Mouse (Mus musculus) kidney, adult 18-20 months (tissue): ENCODE measurements at regions not wholly inside any gene's neighbourhood (a gene's known extent, or its start where the extent isn't known, plus 50 kb on each side); places are given as distances from the start of the nearest gene placed in this dataset.
"Not testable (repeated sequence)": the region's sequence is repeated elsewhere in the genome, so short reads cannot be mapped to it uniquely, and the experiment has no call there.

Experiments
- DNase-seq: peaks from one replicate; pipeline ENCODE4 v3.0.0; 2021

- no peak for DNase-seq
Observed at GRCm38 (mm10) chr16:55514448-55515200, 216.8 kb upstream of the Zpld1 start.

GRCm38 (mm10) chr16:55504796-55505413, 207.1 kb upstream of the Zpld1 start:
- no peak for DNase-seq

GRCm38 (mm10) chr16:55504274-55504673, 206.5 kb upstream of the Zpld1 start:
- DNase-seq, result no peak

- no peak for DNase-seq
Observed at GRCm38 (mm10) chr16:55503273-55503672, 205.5 kb upstream of the Zpld1 start.

GRCm38 (mm10) chr16:55499831-55500230, 202.0 kb upstream of the Zpld1 start:
- DNase-seq, result not testable (repeated sequence)

GRCm38 (mm10) chr16:55495051-55495450, 197.3 kb upstream of the Zpld1 start:
- no peak for DNase-seq

GRCm38 (mm10) chr16:55494162-55494561, 196.4 kb upstream of the Zpld1 start:
- DNase-seq, result no peak

GRCm38 (mm10) chr16:55492111-55492510, 194.3 kb upstream of the Zpld1 start:
- peak; percentile 23 for DNase-seq

GRCm38 (mm10) chr16:55484391-55484790, 186.6 kb upstream of the Zpld1 start:
- no peak for DNase-seq

- no peak for DNase-seq
Observed at GRCm38 (mm10) chr16:55480745-55481144, 183.0 kb upstream of the Zpld1 start.

- no peak for DNase-seq
Observed at GRCm38 (mm10) chr16:55480304-55480703, 182.5 kb upstream of the Zpld1 start.

GRCm38 (mm10) chr16:55476544-55477208, 178.9 kb upstream of the Zpld1 start:
- DNase-seq, result no peak

- DNase-seq, result no peak
Observed at GRCm38 (mm10) chr16:55474950-55475525, 177.3 kb upstream of the Zpld1 start.

- no peak for DNase-seq
Observed at GRCm38 (mm10) chr16:55471396-55471795, 173.6 kb upstream of the Zpld1 start.

GRCm38 (mm10) chr16:55470721-55471120, 172.9 kb upstream of the Zpld1 start:
- DNase-seq, result no peak

GRCm38 (mm10) chr16:55469703-55470102, 171.9 kb upstream of the Zpld1 start:
- no peak for DNase-seq

GRCm38 (mm10) chr16:55468833-55469458, 171.2 kb upstream of the Zpld1 start:
- peak; percentile 76 for DNase-seq

GRCm38 (mm10) chr16:55460519-55460918, 162.7 kb upstream of the Zpld1 start:
- peak; percentile 19 for DNase-seq

- no peak for DNase-seq
Observed at GRCm38 (mm10) chr16:55447581-55447980, 149.8 kb upstream of the Zpld1 start.

GRCm38 (mm10) chr16:55442821-55443581, 145.2 kb upstream of the Zpld1 start:
- DNase-seq, result no peak

- no peak for DNase-seq
Observed at GRCm38 (mm10) chr16:55435139-55435968, 137.6 kb upstream of the Zpld1 start.
